ENCODE assay signal across 7 mouse cellular contexts in genomic region chr11:120269498-120270104, GRCm38 (mm10). TPM values are rescaled to one million over a fixed set of nuclear protein-coding genes. Genes with fewer than 3 reads are reported as not detected.
A peak's percentile ranks its signal among the peaks of the same experiment; 100 is the strongest.
DNase-seq lines count a peak whose midpoint lies in the region; ATAC-seq and TF ChIP-seq lines count a peak whose summit lies in the region.

No protein-coding gene starts in this region.

- DNase-seq in lung, postnatal 25 days (ENCODE audit: low spot score): peak; percentile 38
- DNase-seq in cerebellum, adult 2 months: no peak
- DNase-seq in right cerebral cortex, adult 2 months (ENCODE audit: low spot score in 2 of 2): no peak

- H3K36me3 ChIP-seq in midbrain, embryonic 13.5 days: peaks cover 60% of the 10 kb centered on the region
- H3K36me3 ChIP-seq in midbrain, embryonic 15.5 days (replicated peaks): peaks cover 29% of the 10 kb centered on the region; the same call in 1 of the 2 replicates
- H3K36me3 ChIP-seq in hindbrain, embryonic 12.5 days: peaks cover 62% of the 10 kb centered on the region

- H3K4me2 ChIP-seq in midbrain, embryonic 13.5 days (replicated peaks): no peak overlapping the region
- no peak overlapping the region for H3K4me2 ChIP-seq in midbrain, embryonic 15.5 days
- no peak overlapping the region for H3K4me2 ChIP-seq in hindbrain, embryonic 12.5 days (replicated peaks)

- H3K27me3 ChIP-seq in midbrain, embryonic 13.5 days: no peaks in the 10 kb centered on the region
- H3K27me3 ChIP-seq in midbrain, embryonic 15.5 days (replicated peaks): no peaks in the 10 kb centered on the region
- H3K27me3 ChIP-seq in hindbrain, embryonic 12.5 days: no peaks in the 10 kb centered on the region
- no peaks in the 10 kb centered on the region for H3K27me3 ChIP-seq in cerebellum, adult 2 months (ENCODE audit: control insufficient read depth, insufficient read depth, low read length)

- H3K9me3 ChIP-seq in midbrain, embryonic 13.5 days: no peaks in the 10 kb centered on the region
- no peaks in the 10 kb centered on the region for H3K9me3 ChIP-seq in midbrain, embryonic 15.5 days
- no peaks in the 10 kb centered on the region for H3K9me3 ChIP-seq in hindbrain, embryonic 12.5 days (replicated peaks)

- no peak for ATAC-seq in midbrain, embryonic 13.5 days
- no peak for ATAC-seq in midbrain, embryonic 15.5 days (replicated peaks)
- ATAC-seq in erythroid progenitor cell, adult 5-6 weeks (replicated peaks; ENCODE audit: low FRiP score, poor library complexity, severe bottlenecking): peak; percentile 70
- ATAC-seq in hindbrain, embryonic 12.5 days (ENCODE audit: low FRiP score): no peak

- peak overlapping the region; percentile 30; the same call in 1 of the 2 replicates for H3K27ac ChIP-seq in midbrain, embryonic 13.5 days
- H3K27ac ChIP-seq in midbrain, embryonic 15.5 days: no peak overlapping the region
- H3K27ac ChIP-seq in hindbrain, embryonic 12.5 days: peak overlapping the region; percentile 66
- H3K27ac ChIP-seq in cerebellum, adult 2 months (ENCODE audit: insufficient read depth, low read length): no peak overlapping the region

- 66% methylated on average over 8 of the region's 8 CpGs for WGBS in midbrain, embryonic 13.5 days
- 62% methylated on average over 8 of the region's 8 CpGs for WGBS in midbrain, embryonic 15.5 days
- WGBS in hindbrain, embryonic 12.5 days: 52% methylated on average over 8 of the region's 8 CpGs
- 62% methylated on average over 8 of the region's 8 CpGs for WGBS in cerebellum, adult 2 months

- peaks cover 53% of the 10 kb centered on the region for H3K4me1 ChIP-seq in midbrain, embryonic 13.5 days (replicated peaks)
- peaks cover 23% of the 10 kb centered on the region for H3K4me1 ChIP-seq in midbrain, embryonic 15.5 days
- H3K4me1 ChIP-seq in hindbrain, embryonic 12.5 days: peaks cover 45% of the 10 kb centered on the region
- H3K4me1 ChIP-seq in cerebellum, adult 2 months (ENCODE audit: control insufficient read depth, insufficient read depth, low read length): no peaks in the 10 kb centered on the region

- no peak for TF ChIP-seq CTCF in cerebellum, adult 2 months (IDR thresholded peaks at IDR 0.05; ENCODE audit: borderline replicate concordance, insufficient read depth, low read depth, low read length)

- no peak overlapping the region; the same call in 1 of the 2 replicates for H3K9ac ChIP-seq in midbrain, embryonic 13.5 days (replicated peaks)
- no peak overlapping the region for H3K9ac ChIP-seq in midbrain, embryonic 15.5 days
- no peak overlapping the region for H3K9ac ChIP-seq in hindbrain, embryonic 12.5 days

- TF ChIP-seq POLR2A in cerebellum, adult 2 months (IDR thresholded peaks at IDR 0.05; ENCODE audit: borderline replicate concordance, insufficient read depth, low read length): no peak

- no peak overlapping the region for H3K4me3 ChIP-seq in midbrain, embryonic 13.5 days (replicated peaks)
- H3K4me3 ChIP-seq in midbrain, embryonic 15.5 days: no peak overlapping the region
- H3K4me3 ChIP-seq in hindbrain, embryonic 12.5 days: no peak overlapping the region
- no peak overlapping the region for H3K4me3 ChIP-seq in cerebellum, adult 2 months (replicated peaks; ENCODE audit: insufficient read depth, low read depth, low read length)

RNA-seq across cellular contexts. Expression of gene Bahcc1, which starts 36.9 kb away (rescaled TPM):
- polyA plus RNA-seq in midbrain, embryonic 13.5 days (2015; fragmentation: Nextera tagmentation; extraction: Ambion mirVana): 17.4 and 19.5 TPM in 2 replicates
- 16.2 and 16.7 TPM in 2 replicates for polyA plus RNA-seq in midbrain, embryonic 15.5 days (2015; fragmentation: Nextera tagmentation; extraction: Ambion mirVana)
- total RNA-seq in erythroid progenitor cell, adult 5-6 weeks (2015; ENCODE audit: low replicate concordance): 2.5 and 2.9 TPM in 2 replicates
- total RNA-seq in erythroid progenitor cell, adult 5-6 weeks (2017; ENCODE audit: low replicate concordance): 1.4 TPM in 2 replicates
- polyA plus RNA-seq in hindbrain, embryonic 12.5 days (2016; fragmentation: Nextera tagmentation; extraction: Ambion mirVana): 21.9 and 23.8 TPM in 2 replicates
- polyA plus RNA-seq in cerebellum, adult 2 months (2012; rRNA removed): 17.0 and 17.6 TPM in 2 replicates

Comparison
In these comparisons a context has a peak if more than half of its experiments do, and no peak if none do; other contexts are left out.
1. H3K27ac ChIP-seq: peak in midbrain, embryonic 13.5 days (single experiment) and hindbrain, embryonic 12.5 days (single experiment); none in midbrain, embryonic 15.5 days (single experiment) and cerebellum, adult 2 months (single experiment).